Comparison of ENCODE assay signal across 18 mouse cellular contexts in genomic region chr16:57851854-57852253, GRCm38 (mm10).
DNase-seq lines count a peak whose midpoint lies in the region; ATAC-seq and TF ChIP-seq lines count a peak whose summit lies in the region.
"Had no signal": no experiment of that assay in that cellular context is flagged by ENCODE, and none has a peak within 500 bp of the region (broad histone marks: within the 10 kb centered on the region; RNA-seq: fewer than 3 reads in every experiment).

No protein-coding gene starts in this region.

- peak; percentile 54 for TF ChIP-seq CTCF in heart, adult 2 months (IDR thresholded peaks at IDR 0.05)
- peak; percentile 33; the same call in 1 of the 2 replicates for TF ChIP-seq CTCF in lung, embryonic 14.5 days (IDR thresholded peaks at IDR 0.05; ENCODE audit: low read depth)
- TF ChIP-seq CTCF in stomach, postnatal 0 days (IDR thresholded peaks at IDR 0.05; ENCODE audit: low read depth), result peak; percentile 56

- no peaks in the 10 kb centered on the region for H3K9me3 ChIP-seq in lung, embryonic 14.5 days (ENCODE audit: low read depth, low read length)
- no peaks in the 10 kb centered on the region for H3K9me3 ChIP-seq in stomach, postnatal 0 days (ENCODE audit: control insufficient read depth, low read length)
- H3K9me3 ChIP-seq: embryonic facial prominence, embryonic 10.5 days; heart, embryonic 15.5 days; hindbrain, embryonic 10.5 days; liver, embryonic 15.5 days; midbrain, embryonic 12.5 days had no signal

- 69% methylated on average over 2 of the region's 2 CpGs for WGBS in heart, adult 2 months
- WGBS in lung, embryonic 14.5 days, result 35% methylated on average over 2 of the region's 2 CpGs
- WGBS in stomach, postnatal 0 days, result 52% methylated on average over 2 of the region's 2 CpGs

- intact Hi-C loops in heart, adult 2 months (cut with DNase I), result loop anchor here (5.0 to 10.0 kb wide), 2 partner anchors 75 to 187 kb away; no protein-coding TSS in a partner anchor

- DNase-seq in heart, adult 2 months, result no peak
- no peak for DNase-seq in heart, adult 18-20 months
- DNase-seq in lung, embryonic 14.5 days, result peak; percentile 7
- DNase-seq in lung, postnatal 25 days (ENCODE audit: low spot score), result no peak
- DNase-seq in ES-CJ7 (ENCODE audit: low read depth, low spot score), result peak; percentile 8
- DNase-seq in stomach, postnatal 0 days (ENCODE audit: low spot score), result no peak
- DNase-seq: adrenal gland, postnatal 25 days; kidney, postnatal 10 days; thymus, postnatal 36 days had no signal

- ATAC-seq in lung, embryonic 14.5 days (ENCODE audit: insufficient read depth), result no peak
- no peak for ATAC-seq in stomach, postnatal 0 days (ENCODE audit: low FRiP score, low TSS enrichment)
- no peak for ATAC-seq in cerebellum, adult (ENCODE audit: insufficient number of reproducible peaks, low FRiP score, low TSS enrichment)
- ATAC-seq: forebrain, embryonic 14.5 days; inflammation-experienced regulatory T-cells, adult 6 months had no signal

- no peak overlapping the region for H3K27ac ChIP-seq in heart, adult 2 months
- H3K27ac ChIP-seq in lung, embryonic 14.5 days (ENCODE audit: low read depth), result no peak overlapping the region
- no peak overlapping the region for H3K27ac ChIP-seq in stomach, postnatal 0 days (replicated peaks)
- H3K27ac ChIP-seq: embryonic facial prominence, embryonic 10.5 days; heart, embryonic 15.5 days; hindbrain, embryonic 10.5 days; liver, embryonic 15.5 days; macrophage; midbrain, embryonic 12.5 days had no signal

- H3K27me3 ChIP-seq in heart, adult 2 months (ENCODE audit: control insufficient read depth, insufficient read depth, low read length), result no peaks in the 10 kb centered on the region
- H3K27me3 ChIP-seq in lung, embryonic 14.5 days (ENCODE audit: insufficient read depth, low read length), result no peaks in the 10 kb centered on the region
- H3K27me3 ChIP-seq in stomach, postnatal 0 days (ENCODE audit: control insufficient read depth, insufficient read depth, low read length), result no peaks in the 10 kb centered on the region
- H3K27me3 ChIP-seq: heart, embryonic 15.5 days; liver, embryonic 15.5 days; midbrain, embryonic 12.5 days had no signal

- no peak overlapping the region for H3K4me2 ChIP-seq in lung, embryonic 14.5 days
- H3K4me2 ChIP-seq in stomach, postnatal 0 days (replicated peaks; ENCODE audit: low read depth), result no peak overlapping the region
- H3K4me2 ChIP-seq: heart, embryonic 15.5 days; liver, embryonic 15.5 days; midbrain, embryonic 12.5 days had no signal

- no peak for TF ChIP-seq EP300 in heart, adult 2 months (IDR thresholded peaks at IDR 0.05; ENCODE audit: insufficient read depth, low read depth, low read length)
- TF ChIP-seq EP300 in stomach, postnatal 0 days (optimal IDR thresholded peaks at IDR 0.05), result no peak

- no peak overlapping the region for H3K4me3 ChIP-seq in heart, adult 2 months
- H3K4me3 ChIP-seq in lung, embryonic 14.5 days (ENCODE audit: low read depth, low read length), result no peak overlapping the region
- no peak overlapping the region for H3K4me3 ChIP-seq in stomach, postnatal 0 days (ENCODE audit: low read depth, low read length)
- H3K4me3 ChIP-seq: embryonic facial prominence, embryonic 10.5 days; heart, embryonic 15.5 days; hindbrain, embryonic 10.5 days; liver, embryonic 15.5 days; midbrain, embryonic 12.5 days had no signal

- peaks cover 5% of the 10 kb centered on the region for H3K4me1 ChIP-seq in heart, adult 2 months (ENCODE audit: control insufficient read depth, insufficient read depth, low read length)
- H3K4me1 ChIP-seq in lung, embryonic 14.5 days (ENCODE audit: insufficient read depth), result no peaks in the 10 kb centered on the region
- no peaks in the 10 kb centered on the region for H3K4me1 ChIP-seq in stomach, postnatal 0 days (replicated peaks; ENCODE audit: control insufficient read depth, insufficient read depth)
- H3K4me1 ChIP-seq: embryonic facial prominence, embryonic 10.5 days; heart, embryonic 15.5 days; hindbrain, embryonic 10.5 days; liver, embryonic 15.5 days; midbrain, embryonic 12.5 days had no signal

- peaks cover 12% of the 10 kb centered on the region for H3K36me3 ChIP-seq in heart, adult 2 months (ENCODE audit: control insufficient read depth, insufficient read depth, low read length)
- H3K36me3 ChIP-seq in lung, embryonic 14.5 days (ENCODE audit: insufficient read depth), result no peaks in the 10 kb centered on the region
- no peaks in the 10 kb centered on the region for H3K36me3 ChIP-seq in stomach, postnatal 0 days (ENCODE audit: control insufficient read depth, insufficient read depth, low read length)
- H3K36me3 ChIP-seq: embryonic facial prominence, embryonic 10.5 days; heart, embryonic 15.5 days; hindbrain, embryonic 10.5 days; liver, embryonic 15.5 days; midbrain, embryonic 12.5 days had no signal

- no peaks in the 10 kb centered on the region for H3K79me2 ChIP-seq in heart, adult 2 months (replicated peaks; ENCODE audit: control insufficient read depth, insufficient read depth, low read length)

- no peak overlapping the region for H3K9ac ChIP-seq in heart, adult 2 months (ENCODE audit: low read depth, low read length)
- H3K9ac ChIP-seq in lung, embryonic 14.5 days, result no peak overlapping the region
- no peak overlapping the region for H3K9ac ChIP-seq in stomach, postnatal 0 days (ENCODE audit: low read length)
- H3K9ac ChIP-seq: heart, embryonic 15.5 days; liver, embryonic 15.5 days; midbrain, embryonic 12.5 days had no signal

- no peak for TF ChIP-seq POLR2A in heart, adult 2 months (IDR thresholded peaks at IDR 0.05; ENCODE audit: insufficient read depth, low read depth, low read length)

Comparison
In these comparisons a context has a peak if more than half of its experiments do, and no peak if none do; other contexts are left out.
1. DNase-seq: peak in lung, embryonic 14.5 days (single experiment) and ES-CJ7 (single experiment); none in heart, adult 2 months (0 of 2), heart, adult 18-20 months (0 of 2), lung, postnatal 25 days (single experiment) and stomach, postnatal 0 days (single experiment).
2. Peak in every context shown above with its lines, with median percentiles within 50 percentile points of each other: CTCF ChIP-seq.